Mouse (Mus musculus): Measurements from ENCODE around the gene Asb15. TPM values are rescaled to one million over a fixed set of nuclear protein-coding genes. Genes with fewer than 3 reads are reported as not detected.

Gene Asb15
- polyA plus RNA-seq, 1 experiment from 2014 or later: not detected

Other genes starting within 250 kb of the Asb15 start
- gene Iqub, start 13.1 kb upstream of the Asb15 start, polyA plus RNA-seq (2015; fragmentation: Nextera tagmentation; extraction: Ambion mirVana): 0.04 TPM in 1 of 2 replicates, not detected in the other
- gene Ndufa5, start 131 bp upstream of the Asb15 start, polyA plus RNA-seq (2015; fragmentation: Nextera tagmentation; extraction: Ambion mirVana): 380 and 393 TPM in 2 replicates
- gene Lmod2, start 69.6 kb downstream of the Asb15 start, polyA plus RNA-seq (2015; fragmentation: Nextera tagmentation; extraction: Ambion mirVana): 0.09 TPM in 1 of 2 replicates, not detected in the other
- 76.6 and 85.0 TPM in 2 replicates for gene Wasl, start 136.9 kb downstream of the Asb15 start, polyA plus RNA-seq (2015; fragmentation: Nextera tagmentation; extraction: Ambion mirVana)
- gene Hyal6, start 205.1 kb downstream of the Asb15 start, polyA plus RNA-seq (2015; fragmentation: Nextera tagmentation; extraction: Ambion mirVana): not detected in 2 replicates
- gene Hyal4, start 220.2 kb downstream of the Asb15 start, polyA plus RNA-seq (2015; fragmentation: Nextera tagmentation; extraction: Ambion mirVana): not detected in 2 replicates

Data from intestine, embryonic 16.5 days (tissue).